Mouse (Mus musculus): Measurements from ENCODE around the gene Dcun1d1.

GRCm38 (mm10) chr3:35908982-35909680 lies 28.1 kb downstream of the Dcun1d1 start:
- TF ChIP-seq POLR2A (IDR thresholded peaks at IDR 0.05; ENCODE audit: control insufficient read depth, low read depth, low read length) = no peak
- no peak for TF ChIP-seq CTCF (IDR thresholded peaks at IDR 0.05; ENCODE audit: control insufficient read depth, insufficient read depth, insufficient replicate concordance, low read depth, low read length)
